ENCODE assay signal across 8 mouse cellular contexts in genomic region chr6:35426301-35426700, GRCm38 (mm10).
DNase-seq lines count a peak whose midpoint lies in the region; ATAC-seq lines count a peak whose summit lies in the region.

No protein-coding gene starts in this region.

- intact Hi-C loops in left cerebral cortex, postnatal 25 days (cut with DNase I) = loop anchor here (5.0 kb wide), 1 partner anchor 76 kb away; no protein-coding TSS in a partner anchor

- peak; percentile 74 for ATAC-seq in cerebellum, adult (ENCODE audit: insufficient number of reproducible peaks, low FRiP score, low TSS enrichment)
- ATAC-seq in megakaryocyte progenitor cell, adult 5-6 weeks (replicated peaks; ENCODE audit: poor library complexity) = no peak

- no peak for DNase-seq in cerebellum, adult 8-10 months
- peak; percentile 34 for DNase-seq in 416B (ENCODE audit: low read depth)
- DNase-seq in fibroblast of lung, adult 2 months (ENCODE audit: low read depth) = peak; percentile 59
- peak; percentile 16 to 92 for DNase-seq in left cerebral cortex, postnatal 25 days (ENCODE audit: low spot score in 2 of 2)
- DNase-seq in layer of hippocampus, postnatal 25 days (ENCODE audit: extremely low spot score in 1 of 2, low spot score in 1 of 2) = no peak
- DNase-seq in ovary, postnatal 10 days (ENCODE audit: low spot score) = no peak

Comparison
In these comparisons a context has a peak if more than half of its experiments do, and no peak if none do; other contexts are left out.
1. DNase-seq: peak in 416B (single experiment), fibroblast of lung, adult 2 months (single experiment) and left cerebral cortex, postnatal 25 days (2 of 2); none in cerebellum, adult 8-10 months (single experiment), layer of hippocampus, postnatal 25 days (0 of 2) and ovary, postnatal 10 days (single experiment).